Mouse (Mus musculus) heart, adult 9 months (tissue): ENCODE measurements around the gene Dpep3.
"Not testable (repeated sequence)": the region's sequence is repeated elsewhere in the genome, so short reads cannot be mapped to it uniquely, and the experiment has no call there.

Experiments used
- DNase-seq, 2 experiments: peaks; one replicate each; pipeline ENCODE4 v3.0.0; 2022; ENCODE audit warnings: low spot score in 2 of 2

The Dpep3 gene

DNA sequence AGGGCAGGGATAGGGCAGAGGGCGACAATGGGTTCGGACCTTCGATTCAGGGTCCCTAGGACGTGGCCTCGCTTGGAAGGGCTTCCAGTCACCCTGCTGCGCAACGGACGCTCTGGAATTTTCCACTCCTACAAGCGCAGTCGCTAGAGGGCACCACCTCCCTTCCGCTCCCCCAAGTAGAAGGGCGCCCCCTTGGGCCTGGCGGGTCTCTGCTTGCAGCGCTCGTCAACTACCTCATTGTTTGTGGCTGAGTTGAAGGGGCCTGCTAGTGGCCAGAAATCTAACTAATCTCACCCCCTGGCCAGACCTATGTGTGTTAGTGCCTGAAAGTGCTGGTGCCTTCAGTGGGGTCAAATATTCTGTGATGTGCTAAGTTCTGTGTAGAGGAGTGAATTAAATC lies at the start of gene Dpep3:
TSS of gene Dpep3 (minus strand) at position 105 of the 400 bp plus-strand sequence.
- no peak for DNase-seq

- DNase-seq: peak; percentile 37 to 72
Observed at GRCm38 (mm10) chr8:106022483-106022882, 43.3 kb upstream of the Dpep3 start.

GRCm38 (mm10) chr8:106018039-106018438 lies 38.8 kb upstream of the Dpep3 start:
- DNase-seq: no peak

DNA sequence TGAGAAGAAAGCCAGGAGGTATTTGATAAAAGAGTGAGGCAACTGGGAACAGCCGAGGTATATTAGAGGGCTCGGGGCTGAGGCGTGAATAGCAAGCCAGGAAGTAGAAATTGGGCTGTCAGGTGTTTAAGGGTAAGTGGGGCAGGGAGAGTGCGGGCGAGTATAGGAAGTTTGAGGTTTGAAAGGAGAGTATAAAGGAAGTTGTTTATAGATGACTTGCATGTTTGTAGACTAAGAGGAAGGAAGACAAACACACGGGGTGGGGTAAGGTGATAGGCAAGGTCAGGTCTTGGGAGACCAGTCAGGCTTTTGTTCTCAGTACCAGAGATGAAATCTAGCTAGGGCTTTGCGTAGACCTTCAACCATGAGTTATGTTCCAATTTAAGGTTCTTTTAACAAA lies 37.9 kb upstream of the Dpep3 start:
- no peak for DNase-seq

DNA sequence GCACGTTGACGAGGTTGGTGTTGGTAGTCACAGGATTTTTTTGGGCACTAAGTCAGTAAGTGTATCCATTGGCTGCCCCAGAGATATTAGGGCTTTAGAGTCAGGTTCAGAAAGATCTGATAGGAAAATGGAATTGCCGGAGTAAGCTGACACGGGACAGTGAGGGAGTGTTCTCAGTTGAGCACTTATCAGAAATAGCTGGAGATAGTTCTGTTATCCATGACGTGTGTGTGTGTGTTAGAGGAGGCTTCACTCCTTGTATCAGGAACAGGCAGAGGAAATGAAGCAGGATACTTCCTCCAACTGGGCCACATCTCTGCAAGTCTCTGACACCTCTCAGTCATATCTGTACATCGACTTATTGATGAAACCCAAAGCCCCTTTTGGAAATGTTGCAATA lies 37.1 kb upstream of the Dpep3 start:
- no peak for DNase-seq

DNA sequence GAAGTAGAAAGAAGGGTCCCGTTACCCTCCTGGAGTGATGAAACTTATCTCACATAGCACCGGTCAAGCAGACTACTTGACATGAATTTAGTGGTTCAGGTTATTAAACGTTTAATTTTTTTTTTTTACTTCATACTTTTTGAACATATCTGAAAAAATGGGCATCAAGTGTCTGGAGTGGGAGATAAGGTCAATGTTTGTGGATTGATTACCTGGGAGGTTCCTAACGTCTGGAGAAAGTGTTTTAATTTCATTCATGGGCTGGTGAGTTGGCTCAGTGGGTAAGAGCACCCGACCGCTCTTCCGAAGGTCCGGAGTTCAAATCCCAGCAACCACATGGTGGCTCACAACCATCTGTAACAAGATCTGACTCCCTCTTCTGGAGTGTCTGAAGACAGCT lies 33.0 kb upstream of the Dpep3 start:
- DNase-seq: not testable (repeated sequence)

DNA sequence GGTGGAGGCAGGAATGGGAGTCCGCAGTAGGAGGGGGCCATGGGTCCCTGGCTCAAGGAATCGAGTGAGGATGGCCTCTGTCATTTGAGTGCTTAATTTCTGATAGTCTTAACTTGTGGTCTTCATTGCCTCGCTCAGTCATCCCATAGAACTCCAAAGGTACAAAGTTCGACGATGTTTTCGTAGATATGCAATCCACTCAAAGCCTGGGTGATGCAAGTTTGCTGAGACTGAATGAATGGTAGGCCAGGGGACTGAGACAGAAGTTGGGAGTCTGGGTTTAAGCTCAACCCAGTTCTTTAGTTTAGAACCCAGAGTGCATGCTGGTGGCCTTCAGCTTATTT lies 32.4 kb upstream of the Dpep3 start, which contains the start of gene Ddx28:
TSS of gene Ddx28 (minus strand) at position 240 of the 344 bp plus-strand sequence.
- DNase-seq: no peak

DNA sequence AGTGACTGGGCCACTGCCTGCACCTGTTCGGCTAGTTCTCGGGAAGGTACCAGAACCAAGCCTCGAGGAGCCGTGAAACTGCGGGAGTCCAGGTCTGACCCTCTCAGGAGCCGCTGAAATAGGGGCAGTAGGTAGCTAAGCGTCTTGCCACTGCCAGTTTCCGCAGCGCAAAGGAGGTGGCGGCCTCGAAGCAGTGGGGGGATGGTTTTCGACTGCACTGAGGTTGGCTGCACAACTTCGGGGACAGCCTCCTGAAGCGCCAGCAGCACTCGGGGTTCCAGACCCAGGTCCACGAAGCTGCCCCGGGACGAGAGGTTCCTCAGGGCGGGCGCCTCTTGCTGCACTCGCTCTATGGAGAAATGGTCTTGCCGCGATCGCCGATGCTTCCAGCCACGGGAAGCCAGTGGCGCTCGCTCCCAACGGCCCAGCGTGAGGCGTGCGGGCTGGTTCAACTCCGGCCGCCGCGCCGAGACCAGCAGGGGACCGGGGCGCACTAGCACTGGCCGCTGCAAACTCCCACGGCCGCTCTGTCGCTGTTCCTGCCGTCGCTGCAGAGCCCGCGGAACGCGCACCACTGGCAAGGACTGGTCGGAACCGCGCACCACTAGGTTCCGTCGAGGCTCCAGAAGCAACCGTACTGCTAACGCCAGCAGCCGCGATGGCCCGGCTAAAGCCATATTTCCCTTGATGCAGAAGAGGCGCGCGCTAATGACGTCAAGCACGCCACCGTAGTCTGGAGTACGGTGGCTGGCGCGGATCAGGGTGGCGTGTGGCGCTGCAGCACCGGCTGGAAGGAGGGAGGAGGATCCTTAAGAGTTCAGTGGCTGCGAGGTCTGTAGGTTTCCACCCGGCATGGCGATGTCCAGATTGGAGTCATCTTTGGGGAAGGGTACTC lies 31.8 kb upstream of the Dpep3 start:
- DNase-seq: peak; percentile 83 to 89

GRCm38 (mm10) chr8:106007891-106008290 lies 28.7 kb upstream of the Dpep3 start:
- not testable (repeated sequence) for DNase-seq

DNA sequence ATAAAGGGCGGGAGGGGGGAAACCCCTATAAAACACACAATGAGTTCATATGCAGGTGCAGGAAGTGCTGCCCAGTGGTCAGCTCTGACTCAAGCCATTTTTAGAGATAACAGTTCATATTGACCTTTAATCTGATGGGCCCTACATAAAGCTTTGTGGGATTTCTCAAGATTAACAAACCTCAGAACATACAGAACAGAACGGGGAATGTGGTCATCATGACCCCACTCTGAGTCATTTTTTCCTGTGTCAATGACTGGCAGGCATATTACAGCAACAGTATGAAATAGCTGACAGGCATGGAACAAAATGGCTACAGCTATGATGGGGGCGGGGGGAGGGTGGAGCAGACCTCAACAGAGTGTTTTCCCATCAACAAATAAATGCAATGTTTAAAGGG lies 27.9 kb upstream of the Dpep3 start:
- DNase-seq: no peak

DNA sequence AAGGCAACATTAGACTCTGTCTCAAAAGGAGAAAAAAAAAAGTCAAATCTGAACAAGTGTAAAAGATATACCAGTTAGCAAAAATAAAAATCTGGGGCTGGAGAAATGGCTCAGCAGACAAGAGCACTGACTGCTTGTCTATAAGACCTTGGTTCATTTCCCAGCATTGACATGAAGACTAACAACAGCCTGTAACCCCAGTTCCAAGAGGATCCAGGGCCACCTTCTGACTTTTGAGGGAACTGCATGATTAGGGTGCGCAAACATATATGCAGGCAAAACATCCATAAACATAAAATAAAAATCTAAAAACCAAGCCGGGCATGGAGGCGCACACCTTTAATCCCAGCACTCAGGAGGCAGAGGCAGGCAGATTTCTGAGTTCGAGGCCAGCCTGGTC lies 27.2 kb upstream of the Dpep3 start:
- DNase-seq: no peak

- no peak for DNase-seq
Observed at GRCm38 (mm10) chr8:106005875-106006274, 26.6 kb upstream of the Dpep3 start, which contains the start of gene Dpep2nb. Dpep2nb (minus strand) TSS chr8:106005975.

- DNase-seq: no peak
Observed at GRCm38 (mm10) chr8:106004538-106005207, 25.4 kb upstream of the Dpep3 start.

DNA sequence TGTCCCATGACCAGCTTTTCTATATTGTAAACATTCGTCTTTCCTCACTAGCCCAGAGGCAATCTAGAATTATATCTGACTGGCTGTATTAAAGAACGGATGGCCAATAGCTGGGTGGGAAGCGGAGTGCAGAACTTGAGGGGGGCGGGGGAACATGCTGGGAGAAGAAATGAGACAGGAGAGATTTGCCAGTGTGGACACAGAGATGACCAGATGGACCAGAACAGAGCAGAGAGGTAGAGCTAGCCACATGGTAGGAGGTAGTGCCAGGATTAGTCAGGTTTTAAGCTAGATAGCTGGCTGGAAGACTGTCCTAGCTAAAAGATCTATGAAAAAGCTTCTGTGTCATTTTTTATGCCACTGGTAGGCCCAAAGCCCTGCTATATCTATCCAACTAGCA lies 22.7 kb upstream of the Dpep3 start:
- DNase-seq: no peak

DNA sequence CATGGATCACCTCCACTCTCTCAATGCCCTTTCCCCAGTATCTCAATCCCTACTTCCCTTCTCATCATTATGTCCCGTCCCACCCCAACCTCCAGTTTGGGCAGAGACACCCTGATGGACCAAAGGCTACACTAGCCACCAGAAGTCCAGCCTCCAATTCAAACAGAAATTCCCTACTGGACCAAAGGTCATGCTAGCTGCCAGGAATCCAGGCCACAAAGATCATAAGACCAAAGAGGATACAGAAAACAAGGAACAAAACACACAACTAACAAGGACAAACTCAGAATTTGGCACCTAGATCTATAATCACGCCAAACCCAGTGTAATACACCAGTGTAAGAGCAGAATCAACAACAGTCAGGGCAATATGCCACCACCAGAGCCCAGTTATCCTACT lies 19.7 kb upstream of the Dpep3 start:
- DNase-seq: no peak

DNA sequence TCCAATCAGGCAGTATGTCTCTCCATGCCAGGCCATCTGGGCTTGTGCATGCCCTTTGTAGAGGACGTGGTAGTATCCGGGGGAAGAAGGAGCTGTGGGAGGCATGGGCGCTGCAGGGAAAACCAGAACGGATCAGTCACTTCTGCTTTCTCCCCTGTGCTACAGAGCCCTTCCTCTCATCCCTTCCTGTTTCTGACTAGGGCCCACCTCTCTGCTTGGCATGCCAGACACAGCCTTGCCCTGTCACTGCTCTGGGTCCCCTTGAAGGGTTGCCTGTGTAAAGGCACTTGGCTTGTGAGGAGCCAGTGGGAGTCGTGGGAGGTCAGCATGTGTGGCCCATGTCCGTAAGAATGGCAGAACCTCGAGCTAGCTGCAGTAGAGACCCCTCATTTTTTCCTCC lies 17.1 kb upstream of the Dpep3 start:
- DNase-seq: peak; percentile 12 to 30

DNA sequence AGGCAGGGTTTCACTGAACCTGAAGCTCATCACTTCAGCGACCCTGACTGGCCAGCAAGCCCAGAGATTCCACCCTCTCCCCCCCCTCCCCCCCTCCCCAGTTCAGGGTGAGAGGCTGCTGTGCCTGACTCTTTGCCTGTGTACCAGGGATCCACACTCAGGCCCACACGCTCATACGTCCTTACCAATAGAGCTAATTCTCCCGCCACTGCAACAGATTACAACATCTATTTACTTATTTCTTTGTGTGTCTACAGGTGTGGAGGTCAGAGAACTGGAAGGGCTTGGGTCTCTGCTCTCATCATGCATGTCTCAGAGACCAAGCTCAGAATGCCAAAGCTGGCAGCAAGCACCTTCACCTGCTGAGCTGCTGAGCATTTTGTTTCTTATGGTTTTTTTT lies 14.0 kb upstream of the Dpep3 start:
- no peak for DNase-seq

- DNase-seq: no peak
Observed at GRCm38 (mm10) chr8:105992499-105992898, 13.3 kb upstream of the Dpep3 start.

DNA sequence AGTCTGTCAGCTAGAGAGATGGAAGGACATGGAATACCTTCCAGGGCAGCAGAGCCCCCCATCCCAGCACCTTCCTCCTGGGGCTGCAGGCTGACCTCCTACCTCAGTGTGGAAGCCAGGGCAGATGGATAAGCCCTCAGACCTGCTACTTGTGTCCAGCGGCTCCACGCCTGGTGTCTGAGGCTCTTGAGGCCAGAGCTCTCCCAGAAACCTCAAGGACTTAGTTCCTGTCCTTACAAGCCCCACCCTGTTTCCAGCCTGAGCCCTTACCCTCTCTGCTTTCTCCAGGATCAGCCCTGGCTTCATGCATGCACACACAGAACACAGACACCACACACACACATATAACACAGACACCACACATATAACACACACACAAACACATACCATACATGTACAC lies 12.3 kb upstream of the Dpep3 start:
- DNase-seq: no peak

- peak; percentile 60 to 78 for DNase-seq
Observed at GRCm38 (mm10) chr8:105990856-105991387, 11.7 kb upstream of the Dpep3 start, which contains the start of gene Dus2. Dus2 (plus strand) TSS chr8:105991337.

- no peak for DNase-seq
Observed at GRCm38 (mm10) chr8:105988546-105988945, 9.3 kb upstream of the Dpep3 start.

DNA sequence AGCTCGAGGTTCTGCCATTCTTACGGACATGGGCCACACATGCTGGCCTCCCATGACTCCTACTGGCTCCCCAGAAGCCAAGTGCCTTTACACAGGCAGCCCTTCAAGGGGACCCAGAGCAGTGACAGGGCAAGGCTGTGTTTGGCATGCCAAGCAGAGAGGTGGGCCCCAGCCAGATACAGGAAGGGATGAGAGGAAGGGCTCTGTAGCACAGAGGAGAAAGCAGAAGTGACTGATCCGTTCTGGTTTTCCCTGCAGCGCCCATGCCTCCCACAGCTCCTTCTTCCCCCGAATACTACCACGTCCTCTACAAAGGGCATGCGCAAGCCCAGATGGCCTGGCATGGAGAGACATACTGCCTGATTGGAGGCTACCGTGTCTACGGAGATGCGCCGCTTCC lies 4.2 kb upstream of the Dpep3 start:
- DNase-seq: not testable (repeated sequence)

DNA sequence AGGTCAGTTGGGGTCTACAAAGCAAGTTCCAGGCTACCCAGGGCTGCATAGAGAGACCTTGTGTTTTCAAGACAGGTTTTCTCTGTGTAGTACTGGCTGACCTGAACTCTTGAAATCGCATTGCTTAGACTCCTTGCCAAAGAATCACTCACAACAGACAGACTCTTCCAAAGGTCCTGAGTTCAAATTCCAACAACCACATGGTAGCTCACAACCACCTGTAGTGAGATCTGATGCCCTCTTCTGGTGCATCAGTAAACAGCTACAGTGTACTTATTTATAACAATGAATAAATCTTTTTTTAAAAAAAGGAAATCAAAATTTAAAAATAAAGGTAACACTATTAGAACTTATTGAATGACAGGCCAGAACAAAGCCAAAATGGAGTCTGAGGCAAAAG lies 1.9 kb upstream of the Dpep3 start:
- DNase-seq: no peak
